Mouse (Mus musculus): Measurements from ENCODE around the gene Ptprd.

GRCm38 (mm10) chr4:77537336-77537735 is 674.4 kb downstream of the Ptprd start:
- TF ChIP-seq CEBPB (IDR thresholded peaks at IDR 0.05; ENCODE audit: low read depth) (no peak), CTCF (IDR thresholded peaks at IDR 0.05; ENCODE audit: control insufficient read depth, insufficient read depth, insufficient read length) (no peak), MAX (IDR thresholded peaks at IDR 0.05) (no peak), USF1 (IDR thresholded peaks at IDR 0.05; ENCODE audit: low read depth) (no peak), MYOD1 (IDR thresholded peaks at IDR 0.05; ENCODE audit: control insufficient read depth, insufficient read length, low read depth) (no peak)
